Mouse (Mus musculus): ENCODE results near the gene Cep89. TPM values are rescaled to one million over a fixed set of nuclear protein-coding genes. Genes with fewer than 3 reads are reported as not detected.

Cep89 gene
- polyA plus RNA-seq, 1 experiment from 2014 or later, result 46.6 TPM

DNA sequence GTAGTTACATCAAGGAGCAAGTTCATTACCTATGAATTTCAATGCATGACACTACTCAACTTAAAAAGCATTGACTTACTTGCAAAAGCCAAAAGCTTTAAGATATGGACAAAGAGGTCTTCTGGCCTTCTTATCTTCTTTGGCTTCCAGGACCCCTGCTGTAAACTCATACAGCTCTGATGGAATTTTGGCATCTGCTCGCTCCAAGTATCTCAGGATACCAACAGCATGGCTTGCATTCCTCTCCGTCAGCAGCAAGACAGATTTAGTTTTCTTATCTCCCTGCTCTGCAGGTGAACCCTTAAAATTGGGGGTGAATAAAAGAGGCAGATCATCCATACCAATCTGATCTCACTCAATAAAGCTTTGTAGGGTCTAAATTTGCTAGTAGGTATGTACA lies 88.3 kb downstream of the Cep89 start:
- Histone ChIP-seq H3K4me2 (replicated peaks; ENCODE audit: low read depth, low read length) (no peak overlapping the region), H3K27me3 (ENCODE audit: control insufficient read depth, insufficient read depth, low read length) (no peaks in the 10 kb centered on the region), H3K4me1 (ENCODE audit: control insufficient read depth, insufficient read depth, low read length) (no peaks in the 10 kb centered on the region), H3K36me3 (ENCODE audit: control insufficient read depth, insufficient read depth, low read length) (no peaks in the 10 kb centered on the region), H3K9me3 (ENCODE audit: control insufficient read depth, low read depth, low read length) (no peaks in the 10 kb centered on the region), H3K27ac (ENCODE audit: low read length) (no peak overlapping the region), H3K4me3 (ENCODE audit: low read depth, low read length) (no peak overlapping the region), H3K9ac (replicated peaks; ENCODE audit: low read depth, low read length) (no peak overlapping the region)
- ATAC-seq (ENCODE audit: insufficient number of reproducible peaks, insufficient read depth, low FRiP score, low read depth), result no peak
- WGBS, result 45% methylated on average over 2 of the region's 2 CpGs

DNA sequence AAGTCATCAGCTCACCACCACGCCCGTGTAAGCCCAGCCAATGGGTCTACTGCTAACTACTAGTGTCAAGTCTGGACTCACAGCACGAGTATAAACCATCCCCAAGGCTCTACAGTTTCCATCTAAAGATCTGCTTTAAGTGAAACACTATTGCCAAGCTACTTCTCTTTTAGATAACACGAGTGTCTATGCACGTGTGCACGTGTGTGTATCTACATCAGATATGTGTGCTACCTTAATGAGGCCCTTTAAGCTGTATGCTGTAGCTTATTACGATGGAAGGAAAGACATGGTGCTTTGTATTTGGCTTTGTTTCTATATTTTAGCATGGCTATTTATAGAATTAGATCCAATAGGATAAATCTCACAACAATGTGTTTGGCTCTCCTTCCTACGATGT lies 89.7 kb downstream of the Cep89 start:
- Histone ChIP-seq H3K4me2 (replicated peaks; ENCODE audit: low read depth, low read length) (no peak overlapping the region), H3K9me3 (ENCODE audit: control insufficient read depth, low read depth, low read length) (no peaks in the 10 kb centered on the region), H3K4me1 (ENCODE audit: control insufficient read depth, insufficient read depth, low read length) (no peaks in the 10 kb centered on the region), H3K27ac (ENCODE audit: low read length) (no peak overlapping the region), H3K36me3 (ENCODE audit: control insufficient read depth, insufficient read depth, low read length) (no peaks in the 10 kb centered on the region), H3K27me3 (ENCODE audit: control insufficient read depth, insufficient read depth, low read length) (no peaks in the 10 kb centered on the region), H3K9ac (replicated peaks; ENCODE audit: low read depth, low read length) (no peak overlapping the region), H3K4me3 (ENCODE audit: low read depth, low read length) (no peak overlapping the region)
- no peak for ATAC-seq (ENCODE audit: insufficient number of reproducible peaks, insufficient read depth, low FRiP score, low read depth)
- WGBS, result 89% methylated on average over 8 of the region's 8 CpGs

Other genes starting within 250 kb of the Cep89 start
- 3.5 and 5.0 TPM in 2 replicates for gene Slc7a10, start 210.7 kb upstream of the Cep89 start, polyA plus RNA-seq (2014; fragmentation: Nextera tagmentation; extraction: Ambion mirVana)
- gene Lrp3, start 181.5 kb upstream of the Cep89 start, polyA plus RNA-seq (2014; fragmentation: Nextera tagmentation; extraction: Ambion mirVana), result 9.0 and 9.7 TPM in 2 replicates
- gene Gpatch1, start 78.6 kb upstream of the Cep89 start, polyA plus RNA-seq (2014; fragmentation: Nextera tagmentation; extraction: Ambion mirVana), result 17.3 TPM in 2 replicates
- gene Rhpn2, start 62.9 kb upstream of the Cep89 start, polyA plus RNA-seq (2014; fragmentation: Nextera tagmentation; extraction: Ambion mirVana), result 24.1 and 24.9 TPM in 2 replicates
- gene Faap24, start 199 bp upstream of the Cep89 start, polyA plus RNA-seq (2014; fragmentation: Nextera tagmentation; extraction: Ambion mirVana), result 14.4 and 16.4 TPM in 2 replicates
- 0.29 and 0.85 TPM in 2 replicates for gene Slc7a9, start 51.8 kb downstream of the Cep89 start, polyA plus RNA-seq (2014; fragmentation: Nextera tagmentation; extraction: Ambion mirVana)
- 0.53 TPM in 1 of 2 replicates, not detected in the other for gene Tdrd12, start 140.7 kb downstream of the Cep89 start, polyA plus RNA-seq (2014; fragmentation: Nextera tagmentation; extraction: Ambion mirVana)
- 52.0 and 60.5 TPM in 2 replicates for gene Nudt19, start 159.3 kb downstream of the Cep89 start, polyA plus RNA-seq (2014; fragmentation: Nextera tagmentation; extraction: Ambion mirVana)
- gene Rgs9bp, start 188.5 kb downstream of the Cep89 start, polyA plus RNA-seq (2014; fragmentation: Nextera tagmentation; extraction: Ambion mirVana), result 0.11 and 0.25 TPM in 2 replicates
- 35.6 and 37.8 TPM in 2 replicates for gene Ankrd27, start 189.2 kb downstream of the Cep89 start, polyA plus RNA-seq (2014; fragmentation: Nextera tagmentation; extraction: Ambion mirVana)